ENCODE assay signal across 11 mouse cellular contexts in genomic region chr5:53196387-53197088, GRCm38 (mm10). TPM values are rescaled to one million over a fixed set of nuclear protein-coding genes. Genes with fewer than 3 reads are reported as not detected.
DNase-seq lines count a peak whose midpoint lies in the region; ATAC-seq and TF ChIP-seq lines count a peak whose summit lies in the region.
"Had no signal": no experiment of that assay in that cellular context is flagged by ENCODE, and none has a peak within 500 bp of the region (broad histone marks: within the 10 kb centered on the region; RNA-seq: fewer than 3 reads in every experiment).

No protein-coding gene starts in this region.

- H3K79me2 ChIP-seq in liver, adult 2 months (ENCODE audit: control insufficient read depth, insufficient read depth, low read length): peaks cover 24% of the 10 kb centered on the region; the same call in 1 of the 2 replicates

- H3K4me2 ChIP-seq in liver, embryonic 11.5 days: no peak overlapping the region
- H3K4me2 ChIP-seq in intestine, postnatal 0 days (replicated peaks; ENCODE audit: low read depth): peak overlapping the region; percentile 31; the same call in 1 of the 2 replicates
- H3K4me2 ChIP-seq: neural tube, embryonic 15.5 days had no signal

- H3K27me3 ChIP-seq in liver, adult 2 months (ENCODE audit: control insufficient read depth, insufficient read depth, low read length): no peaks in the 10 kb centered on the region
- no peaks in the 10 kb centered on the region for H3K27me3 ChIP-seq in liver, embryonic 11.5 days (replicated peaks; ENCODE audit: control insufficient read depth, insufficient read depth, low read length)
- H3K27me3 ChIP-seq in intestine, postnatal 0 days (replicated peaks; ENCODE audit: control insufficient read depth, insufficient read depth, low read length): no peaks in the 10 kb centered on the region
- H3K27me3 ChIP-seq in small intestine, adult 2 months (ENCODE audit: control insufficient read depth, insufficient read depth, low read length): no peaks in the 10 kb centered on the region
- H3K27me3 ChIP-seq: neural tube, embryonic 15.5 days had no signal

- H3K36me3 ChIP-seq in liver, adult 2 months (ENCODE audit: control insufficient read depth, insufficient read depth, low read length): no peaks in the 10 kb centered on the region
- no peaks in the 10 kb centered on the region for H3K36me3 ChIP-seq in liver, embryonic 11.5 days (ENCODE audit: control insufficient read depth, insufficient read depth, low read length)
- H3K36me3 ChIP-seq in intestine, postnatal 0 days (ENCODE audit: control insufficient read depth, insufficient read depth): no peaks in the 10 kb centered on the region; the same call in 1 of the 2 replicates
- peaks cover 22% of the 10 kb centered on the region for H3K36me3 ChIP-seq in small intestine, adult 2 months (ENCODE audit: control insufficient read depth, insufficient read depth, low read length)
- H3K36me3 ChIP-seq: G1E; neural tube, embryonic 15.5 days had no signal

- TF ChIP-seq POLR2A in liver, adult 2 months (IDR thresholded peaks at IDR 0.05; ENCODE audit: extremely low read depth, insufficient read depth, low read length): no peak
- no peak; the same call in 1 of the 2 replicates for TF ChIP-seq POLR2A in small intestine, adult 2 months (IDR thresholded peaks at IDR 0.05; ENCODE audit: low read depth, low read length)

- H3K9ac ChIP-seq in liver, adult 2 months (ENCODE audit: low read depth, low read length): peak overlapping the region; percentile 47
- H3K9ac ChIP-seq in liver, embryonic 11.5 days (ENCODE audit: low read depth, low read length): no peak overlapping the region
- no peak overlapping the region for H3K9ac ChIP-seq in intestine, postnatal 0 days (ENCODE audit: low read depth, low read length)
- H3K9ac ChIP-seq: neural tube, embryonic 15.5 days had no signal

- no peak for ATAC-seq in liver, embryonic 11.5 days (replicated peaks; ENCODE audit: low FRiP score)
- peak; percentile 99 for ATAC-seq in intestine, postnatal 0 days

- no peaks in the 10 kb centered on the region for H3K9me3 ChIP-seq in liver, embryonic 11.5 days (ENCODE audit: control insufficient read depth, low read length)
- H3K9me3 ChIP-seq in intestine, postnatal 0 days (ENCODE audit: control insufficient read depth): no peaks in the 10 kb centered on the region
- H3K9me3 ChIP-seq: neural tube, embryonic 15.5 days had no signal

- peak overlapping the region; percentile 33; the same call in 1 of the 2 replicates for H3K4me3 ChIP-seq in liver, adult 2 months (ENCODE audit: insufficient read depth, low read depth, low read length)
- H3K4me3 ChIP-seq in liver, embryonic 11.5 days (ENCODE audit: low read depth, low read length): no peak overlapping the region
- H3K4me3 ChIP-seq in intestine, postnatal 0 days (ENCODE audit: low read depth, low read length): no peak overlapping the region
- H3K4me3 ChIP-seq in small intestine, adult 2 months (ENCODE audit: low read depth, low read length): no peak overlapping the region
- H3K4me3 ChIP-seq: neural tube, embryonic 15.5 days had no signal

- peak; percentile 100 for DNase-seq in liver, adult 2 months (ENCODE audit: extremely low read depth, low read depth, low spot score)
- DNase-seq in liver, embryonic 11.5 days (ENCODE audit: low spot score): no peak
- peak; percentile 57 for DNase-seq in cerebellum, adult 11 months
- no peak for DNase-seq in B cell, adult 2 months
- DNase-seq in left cerebral cortex, adult 11 months (ENCODE audit: low spot score): no peak
- DNase-seq: heart, postnatal 4 days; thymus, adult 2 months had no signal

- peaks cover 38% of the 10 kb centered on the region for H3K4me1 ChIP-seq in liver, adult 2 months (ENCODE audit: control insufficient read depth, insufficient read depth, low read length)
- no peaks in the 10 kb centered on the region for H3K4me1 ChIP-seq in liver, embryonic 11.5 days (replicated peaks; ENCODE audit: control insufficient read depth, insufficient read depth, low read length)
- peaks cover 4% of the 10 kb centered on the region; the same call in 1 of the 2 replicates for H3K4me1 ChIP-seq in intestine, postnatal 0 days (replicated peaks; ENCODE audit: control insufficient read depth, insufficient read depth, low read length)
- peaks cover 44% of the 10 kb centered on the region; the same call in 1 of the 2 replicates for H3K4me1 ChIP-seq in small intestine, adult 2 months (ENCODE audit: control insufficient read depth, insufficient read depth, insufficient read length, low read length)
- H3K4me1 ChIP-seq: neural tube, embryonic 15.5 days had no signal

- H3K27ac ChIP-seq in liver, adult 2 months (replicated peaks; ENCODE audit: insufficient read depth, low read depth, low read length): peak overlapping the region; percentile 86
- H3K27ac ChIP-seq in liver, embryonic 11.5 days (ENCODE audit: low read depth, low read length): no peak overlapping the region
- peak overlapping the region; percentile 82 for H3K27ac ChIP-seq in intestine, postnatal 0 days (ENCODE audit: low read depth, low read length)
- H3K27ac ChIP-seq in small intestine, adult 2 months (ENCODE audit: insufficient read depth, low read depth, low read length): peak overlapping the region; percentile 92
- H3K27ac ChIP-seq: neural tube, embryonic 15.5 days had no signal

- 15% methylated on average over 10 of the region's 10 CpGs for WGBS in liver, adult 2 months
- WGBS in liver, embryonic 11.5 days: 58% methylated on average over 10 of the region's 10 CpGs
- 37% methylated on average over 10 of the region's 10 CpGs for WGBS in intestine, postnatal 0 days
- WGBS in small intestine, adult 2 months: 20% methylated on average over 10 of the region's 10 CpGs

- TF ChIP-seq CTCF in liver, adult 2 months (IDR thresholded peaks at IDR 0.05; ENCODE audit: low read depth, low read length): peak; percentile 58
- TF ChIP-seq CTCF in intestine, postnatal 0 days (IDR thresholded peaks at IDR 0.05; ENCODE audit: low read depth): peak; percentile 73
- peak; percentile 40; the same call in 1 of the 2 replicates for TF ChIP-seq CTCF in small intestine, adult 2 months (IDR thresholded peaks at IDR 0.05; ENCODE audit: extremely low read depth, insufficient read length, insufficient replicate concordance, low read depth, low read length)

RNA-seq across cellular contexts. Expression of gene Sel1l3, which starts 17.2 kb away (rescaled TPM):
- 8.1 and 8.2 TPM in 2 replicates for total RNA-seq in liver, adult 2 months (2014; rRNA removed)
- polyA plus RNA-seq in liver, adult 2 months (2012; rRNA removed): 1.8 and 4.9 TPM in 2 replicates
- polyA plus RNA-seq in liver, embryonic 11.5 days (2014; fragmentation: Nextera tagmentation; extraction: Ambion mirVana): 0.27 and 0.52 TPM in 2 replicates
- 16.2 and 17.2 TPM in 2 replicates for polyA plus RNA-seq in intestine, postnatal 0 days (2015; fragmentation: Nextera tagmentation; extraction: Ambion mirVana)
- 15.0 and 35.1 TPM in 2 replicates for polyA plus RNA-seq in small intestine, adult 2 months (2012; rRNA removed)
- polyA plus RNA-seq: G1E had no signal

Comparison
In these comparisons a context has a peak if more than half of its experiments do, and no peak if none do; other contexts are left out.
1. DNase-seq: peak in liver, adult 2 months (single experiment) and cerebellum, adult 11 months (single experiment); none in liver, embryonic 11.5 days (single experiment), B cell, adult 2 months (0 of 2) and left cerebral cortex, adult 11 months (single experiment).
2. Peak in every context shown above with its lines, with median percentiles within 50 percentile points of each other: CTCF ChIP-seq.